Mouse (Mus musculus): ENCODE results near the gene H1foo.

H1foo gene

DNA sequence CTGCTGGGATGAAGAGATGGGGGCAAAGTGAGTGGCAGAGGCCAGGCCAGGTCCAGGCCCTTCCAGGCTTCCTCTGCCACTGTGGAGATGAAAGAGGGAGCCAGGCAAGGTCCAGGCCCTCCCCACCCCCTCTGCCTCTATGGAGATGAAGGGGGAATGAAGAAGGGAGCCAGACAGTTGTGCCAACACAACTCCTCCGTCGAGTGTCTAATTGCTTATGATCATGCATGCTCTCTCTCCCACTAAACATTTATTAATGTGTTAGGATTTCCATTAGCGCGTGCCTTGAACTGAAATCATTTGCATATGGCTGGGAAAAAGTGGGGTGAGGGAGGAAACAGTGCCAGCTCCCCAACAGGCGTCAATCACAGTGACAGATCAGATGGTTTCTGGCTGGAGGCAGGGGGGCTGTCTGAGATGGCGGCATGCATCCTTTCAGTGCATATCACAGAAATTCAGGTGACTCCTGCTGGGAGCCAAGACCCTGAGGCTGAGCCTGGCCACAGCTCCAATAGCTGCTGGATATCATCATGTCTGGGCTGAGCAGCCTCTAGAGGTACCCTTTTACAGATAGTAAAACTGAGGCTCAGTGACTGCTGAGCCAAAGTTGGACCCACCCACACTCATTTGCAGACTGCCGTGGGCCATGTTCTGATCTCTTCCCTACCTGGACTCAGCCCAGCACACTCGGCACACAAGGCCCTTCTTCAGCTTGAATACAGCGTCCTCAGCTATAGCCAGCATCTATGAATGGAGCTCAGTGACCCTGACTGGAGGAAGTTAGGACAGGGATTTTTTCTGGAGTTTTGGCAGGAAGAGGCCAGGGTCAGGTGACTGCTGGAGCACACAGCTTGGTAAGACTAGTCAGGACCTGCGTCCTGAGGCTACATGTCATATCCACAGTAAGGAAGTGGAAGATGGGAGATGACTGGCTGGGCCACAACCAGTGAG is 17.2 kb upstream of the H1foo start:
- no peak for DNase-seq

DNA sequence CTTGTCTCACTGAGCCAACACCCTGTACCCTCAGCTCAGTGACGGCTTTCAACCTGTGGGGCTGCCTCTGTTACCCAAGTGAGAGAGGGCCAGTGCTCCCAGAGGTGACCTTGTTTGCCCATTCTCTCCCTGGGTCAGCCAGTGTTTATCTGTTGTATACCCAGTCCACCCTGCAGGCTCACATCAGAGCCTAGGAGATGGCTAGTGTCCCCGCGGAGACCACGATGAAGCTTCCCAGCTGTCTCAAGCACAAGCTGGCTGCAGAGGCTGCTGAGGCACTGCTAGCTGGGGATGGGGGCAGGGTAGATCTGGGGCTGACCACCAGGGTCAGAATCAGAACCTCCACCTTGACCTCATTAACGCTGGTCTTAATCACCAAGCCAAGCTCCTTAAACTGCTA is 14.7 kb upstream of the H1foo start:
- DNase-seq = no peak

DNA sequence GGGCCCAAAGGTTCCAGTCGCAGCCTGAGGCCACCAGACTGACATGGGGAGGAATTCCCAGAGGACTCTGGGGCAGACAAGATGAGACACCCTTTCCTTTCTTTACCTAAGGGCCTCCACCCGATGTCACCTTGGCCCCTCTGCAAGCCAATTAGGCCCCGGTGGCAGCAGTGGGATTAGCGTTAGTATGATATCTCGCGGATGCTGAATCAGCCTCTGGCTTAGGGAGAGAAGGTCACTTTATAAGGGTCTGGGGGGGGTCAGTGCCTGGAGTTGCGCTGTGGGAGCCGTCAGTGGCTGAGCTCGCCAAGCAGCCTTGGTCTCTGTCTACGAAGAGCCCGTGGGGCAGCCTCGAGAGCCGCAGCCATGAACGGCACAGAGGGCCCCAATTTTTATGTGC is 13.1 kb upstream of the H1foo start, which contains the start of gene Rho:
TSS of gene Rho (plus strand) at position 110 of the 400 bp plus-strand sequence.
- DNase-seq = no peak

DNA sequence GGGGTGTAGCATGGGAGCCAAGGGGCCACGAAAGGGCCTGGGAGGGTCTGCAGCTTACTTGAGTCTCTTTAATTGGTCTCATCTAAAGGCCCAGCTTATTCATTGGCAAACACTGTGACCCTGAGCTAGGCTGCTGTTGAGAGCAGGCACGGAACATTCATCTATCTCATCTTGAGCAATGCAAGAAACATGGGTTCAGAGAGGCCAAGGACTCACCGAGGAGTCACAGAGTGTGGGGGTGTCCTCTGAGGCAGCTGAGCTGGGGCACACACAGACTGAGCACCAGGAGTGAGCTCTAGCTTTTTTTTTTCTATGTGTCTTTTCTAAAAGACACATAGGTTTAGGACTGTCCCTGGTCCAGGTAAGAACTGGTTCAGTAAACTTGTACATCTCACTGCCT is 12.3 kb upstream of the H1foo start:
- DNase-seq = no peak

DNA sequence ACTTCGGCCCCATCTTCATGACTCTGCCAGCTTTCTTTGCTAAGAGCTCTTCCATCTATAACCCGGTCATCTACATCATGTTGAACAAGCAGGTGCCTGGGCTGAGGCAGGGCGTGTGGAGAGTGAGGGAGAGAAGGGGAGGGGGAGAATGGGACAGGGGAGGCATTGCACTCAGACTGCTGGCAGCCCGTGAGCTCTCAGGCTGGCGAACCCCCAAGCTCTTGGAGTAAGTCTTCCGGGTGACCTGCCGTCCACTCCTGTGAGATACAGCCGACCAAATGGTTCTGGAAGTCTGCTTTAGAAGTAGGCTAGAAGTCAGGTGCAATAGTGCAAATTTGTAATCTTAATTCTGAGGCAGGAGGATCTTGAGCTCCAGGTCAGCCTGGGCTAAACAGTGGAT is 9.2 kb upstream of the H1foo start:
- DNase-seq = no peak

DNA sequence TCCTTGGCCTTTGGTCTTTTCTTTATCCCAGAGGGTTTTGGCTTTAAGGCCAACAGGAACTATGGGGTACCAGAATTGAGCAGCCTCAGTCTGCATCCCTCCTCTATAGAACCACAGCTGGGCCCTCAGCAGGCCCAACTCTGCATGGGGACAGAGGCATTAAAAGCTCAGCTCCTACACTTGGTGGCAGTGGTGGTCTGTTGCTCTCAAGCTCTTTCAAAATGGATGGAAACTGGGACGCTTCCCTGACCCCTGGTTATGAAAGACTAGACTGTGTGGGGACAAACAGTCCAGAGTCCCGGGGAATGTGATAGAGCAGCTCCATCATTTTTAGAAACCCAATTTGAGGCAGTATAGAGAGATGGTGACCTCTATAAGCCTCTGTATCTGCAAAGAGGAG is 6.7 kb upstream of the H1foo start:
- DNase-seq = no peak

DNA sequence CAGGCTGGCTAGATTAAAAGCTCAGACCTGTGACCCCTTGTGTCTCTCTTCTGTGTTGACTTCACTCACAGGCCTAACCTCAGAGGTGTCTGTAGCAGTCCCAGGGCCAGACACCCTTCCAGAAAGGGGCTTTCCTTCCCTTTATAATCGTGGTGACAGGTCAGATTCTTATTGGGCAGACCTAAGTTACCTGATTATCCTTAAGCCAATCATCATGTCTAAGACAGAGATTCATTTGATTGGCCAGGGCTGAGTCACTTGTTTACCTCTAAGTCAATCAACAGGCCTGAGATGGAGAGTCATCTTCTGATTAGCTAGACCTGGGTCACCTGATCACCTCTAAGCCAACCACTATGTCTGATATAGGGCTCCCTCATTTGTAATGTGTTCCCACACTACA is 5.9 kb upstream of the H1foo start:
- no peak for DNase-seq

DNA sequence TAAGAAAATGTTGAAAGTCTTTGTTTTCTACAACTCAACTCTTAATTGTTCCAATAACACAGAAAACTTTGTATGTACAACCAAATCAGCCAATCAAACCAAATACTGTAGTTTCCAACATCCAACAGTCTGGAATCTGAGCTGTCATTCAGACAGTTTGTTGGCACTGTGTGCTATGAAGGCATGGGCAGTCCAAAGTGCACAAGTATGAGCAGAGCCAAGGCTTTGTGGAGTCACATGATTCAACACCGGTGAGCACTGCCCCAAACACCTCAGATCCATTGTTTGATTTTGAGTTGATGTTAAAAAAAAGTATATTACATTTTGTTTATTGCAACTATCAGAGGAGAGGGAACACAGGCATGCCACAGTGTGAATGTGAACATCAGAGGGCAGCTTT is 4.1 kb upstream of the H1foo start:
- no peak for DNase-seq

DNA sequence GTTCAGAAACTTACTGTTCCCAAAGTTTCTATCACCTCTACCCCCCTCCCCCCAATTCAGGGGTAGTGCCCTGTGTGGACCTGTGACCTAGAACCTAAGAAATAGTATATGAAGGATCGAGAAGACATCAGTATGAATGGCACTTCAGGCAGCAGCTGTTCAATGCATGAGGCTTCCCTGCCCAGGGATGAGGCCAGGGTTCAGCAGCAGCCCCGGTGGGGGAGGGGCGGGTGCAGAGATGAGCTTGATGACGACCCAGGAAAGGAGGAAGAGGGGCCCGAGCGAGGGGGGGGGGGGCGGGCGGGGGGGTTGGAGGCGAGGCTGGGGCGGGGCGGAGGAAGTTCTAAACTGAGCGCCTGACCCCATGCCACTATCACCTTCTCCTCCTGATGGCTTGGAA is 3.6 kb upstream of the H1foo start:
- no peak for DNase-seq

DNA sequence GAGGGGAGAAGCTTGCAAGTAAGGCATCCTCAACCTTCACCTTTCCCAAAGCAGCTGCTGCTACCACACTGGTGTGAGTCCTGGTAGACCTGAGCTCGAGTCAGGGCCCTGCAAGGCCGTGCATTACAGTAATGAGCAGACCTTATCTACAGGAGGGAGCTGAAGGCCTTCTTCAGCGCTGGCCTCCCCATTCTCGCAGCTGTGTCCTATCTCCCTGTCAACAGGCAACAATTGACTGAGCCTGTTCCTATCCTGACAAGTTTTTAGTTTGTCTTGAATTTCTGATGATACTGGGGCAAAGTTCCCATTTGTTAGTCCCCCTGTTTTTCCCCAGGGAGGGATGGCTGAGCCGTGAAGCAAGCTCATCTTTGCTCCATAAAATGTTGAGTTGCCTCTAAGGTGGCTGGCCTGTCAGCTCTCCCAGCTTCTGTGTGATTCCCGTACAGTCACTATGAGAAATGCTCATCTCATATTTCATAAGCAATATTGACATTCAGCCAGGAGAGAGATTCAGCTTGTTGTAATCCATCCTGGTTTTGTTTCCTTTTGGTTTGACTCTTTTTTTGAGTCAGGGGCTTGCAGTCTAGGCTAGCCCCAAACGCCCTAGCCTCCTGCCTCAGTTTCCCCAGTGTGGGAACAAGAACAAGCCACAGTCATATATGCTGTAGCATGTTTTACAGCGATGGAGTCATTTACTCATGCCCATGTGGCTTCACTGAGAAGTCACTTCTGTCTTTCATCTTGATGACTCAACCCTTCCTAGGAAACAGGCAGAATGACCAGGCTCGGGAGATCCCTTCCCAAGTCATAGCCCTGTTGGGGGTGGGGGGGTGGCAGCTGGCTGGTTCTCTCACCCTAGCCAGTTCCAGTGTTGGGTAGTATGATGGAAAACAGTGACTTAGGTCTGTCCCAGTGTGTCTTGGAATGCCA is 975 bp upstream of the H1foo start:
- no peak for DNase-seq

DNA sequence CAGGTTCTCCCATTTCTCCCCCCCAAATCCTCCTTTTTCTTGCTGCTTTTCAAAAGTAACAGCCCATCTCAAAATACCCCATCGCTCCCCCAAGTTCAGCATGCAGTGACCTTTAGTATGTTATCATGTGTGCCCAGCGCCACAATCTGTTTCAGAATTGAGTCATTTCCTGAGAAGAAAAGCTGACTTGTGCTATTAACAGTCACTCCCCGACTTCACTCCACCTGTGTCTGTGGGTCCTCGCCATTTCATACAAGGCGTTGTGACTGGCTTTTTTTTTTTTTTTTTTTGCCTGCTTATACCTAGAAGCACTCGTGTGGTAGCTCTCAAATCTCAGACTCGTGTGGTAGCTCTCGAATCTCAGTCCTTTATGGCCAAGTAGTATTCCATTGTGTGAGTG is 895 bp downstream of the H1foo start:
- no peak for DNase-seq

DNA sequence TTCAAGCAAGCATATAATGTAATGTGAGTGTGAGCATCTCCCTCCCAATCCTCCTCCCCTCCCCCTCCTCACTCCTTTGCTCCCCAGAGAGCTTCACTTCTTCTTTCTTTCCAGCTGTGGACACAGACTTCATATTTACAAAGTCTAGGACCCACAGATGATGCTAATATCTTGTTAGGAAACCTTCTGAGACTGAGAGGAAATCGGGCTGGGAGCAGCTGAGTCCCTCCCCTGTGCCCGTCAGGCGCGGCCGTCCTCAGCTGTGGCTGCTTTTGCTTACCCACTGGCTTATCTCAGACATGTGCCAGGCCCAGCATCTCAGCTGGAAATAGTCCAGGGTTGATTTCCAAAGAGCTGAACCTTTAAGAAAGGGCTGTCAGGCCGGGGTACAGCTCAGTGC is 1.7 kb downstream of the H1foo start:
- DNase-seq = no peak

DNA sequence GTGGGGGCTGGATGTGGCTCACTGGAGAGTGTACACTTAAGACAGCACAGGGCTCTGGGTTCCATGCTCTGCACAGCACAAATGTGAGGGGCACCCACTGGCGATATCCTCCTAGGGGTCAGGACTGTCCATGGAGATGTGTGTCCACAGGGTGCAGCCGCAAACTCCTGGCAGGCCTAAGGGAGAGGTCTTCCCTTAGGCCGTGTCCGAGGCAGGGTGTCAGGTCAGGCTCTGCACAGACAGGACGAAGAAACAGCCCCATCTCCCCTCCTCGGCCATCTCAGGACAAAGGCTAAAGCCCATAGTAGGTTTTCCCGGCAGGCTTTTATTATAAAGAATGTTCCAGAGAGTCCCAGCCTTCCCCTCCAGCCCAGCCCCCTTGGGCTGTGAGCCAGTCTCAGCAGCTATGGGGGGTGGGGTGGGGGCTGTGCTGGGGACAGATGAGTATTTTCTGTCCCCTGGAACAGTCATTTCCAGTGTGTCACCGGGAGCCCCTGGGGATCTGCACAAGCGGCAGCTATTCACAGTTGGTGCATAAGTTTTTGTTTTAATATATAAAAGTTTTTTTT is 9.9 kb downstream of the H1foo start:
- DNase-seq = no peak

DNA sequence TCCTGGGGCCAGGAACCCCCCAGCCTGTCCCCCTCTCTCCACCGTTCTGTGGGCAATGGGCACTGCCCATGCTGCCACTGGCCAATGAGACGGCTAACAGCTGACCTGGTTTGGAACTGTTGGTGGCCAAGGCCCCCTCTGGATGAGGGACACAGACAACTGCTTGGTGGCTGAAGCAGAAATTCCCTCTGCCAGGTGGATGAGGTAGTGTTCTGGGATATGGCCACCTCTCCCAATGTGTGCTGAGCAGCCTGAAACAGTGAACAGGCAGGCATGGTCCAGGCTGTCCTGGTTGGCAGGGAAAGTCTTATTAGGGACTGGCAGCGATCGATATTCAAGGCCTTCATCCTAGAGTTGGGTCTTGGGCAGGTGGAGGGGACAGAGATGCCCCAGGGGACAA is 10.4 kb downstream of the H1foo start:
- peak; percentile 59 to 63 for DNase-seq

DNA sequence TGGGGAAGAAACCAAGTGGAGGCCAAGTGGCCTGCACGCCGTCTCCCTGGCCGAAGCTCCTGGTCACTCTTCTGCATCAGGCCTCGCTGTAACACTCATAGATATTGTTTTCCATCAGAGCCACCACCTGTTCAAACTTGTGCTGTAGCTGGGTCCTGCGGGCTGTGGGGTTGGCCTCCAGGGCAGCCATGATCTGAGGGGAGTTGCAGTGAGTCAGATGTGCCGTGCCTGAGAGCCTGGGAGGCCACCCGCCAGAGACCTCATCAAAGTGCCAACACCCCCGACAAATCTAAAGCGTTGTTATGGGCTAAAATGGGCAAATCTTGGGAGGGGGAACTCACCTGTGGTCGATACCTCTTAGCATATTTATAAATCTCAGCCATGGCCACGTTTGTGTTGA is 10.9 kb downstream of the H1foo start:
- DNase-seq = no peak

DNA sequence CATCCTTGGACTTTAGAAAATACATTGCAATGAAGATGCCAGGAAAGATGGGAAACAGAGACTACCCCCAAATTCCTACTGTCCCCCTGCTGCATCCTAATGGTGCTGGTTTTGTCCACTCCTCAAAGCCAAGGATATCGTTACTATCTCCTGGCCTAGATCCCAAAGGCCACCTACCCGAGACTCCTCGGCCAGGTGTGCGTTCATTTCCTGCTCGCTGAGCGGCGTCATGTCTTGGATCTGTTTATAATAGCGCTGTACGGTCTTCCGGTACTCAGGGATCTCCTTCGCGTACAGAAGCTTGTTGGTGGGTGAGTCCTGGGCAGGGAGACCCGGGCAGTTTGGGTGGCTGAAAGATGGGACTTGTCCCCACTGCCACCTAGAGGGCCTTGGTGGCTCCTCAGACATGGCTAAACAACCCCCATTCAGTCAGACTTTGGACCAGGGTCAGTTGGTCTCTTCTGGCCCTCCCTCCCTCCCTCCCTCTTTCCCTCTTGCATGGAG is 11.7 kb downstream of the H1foo start:
- no peak for DNase-seq

DNA sequence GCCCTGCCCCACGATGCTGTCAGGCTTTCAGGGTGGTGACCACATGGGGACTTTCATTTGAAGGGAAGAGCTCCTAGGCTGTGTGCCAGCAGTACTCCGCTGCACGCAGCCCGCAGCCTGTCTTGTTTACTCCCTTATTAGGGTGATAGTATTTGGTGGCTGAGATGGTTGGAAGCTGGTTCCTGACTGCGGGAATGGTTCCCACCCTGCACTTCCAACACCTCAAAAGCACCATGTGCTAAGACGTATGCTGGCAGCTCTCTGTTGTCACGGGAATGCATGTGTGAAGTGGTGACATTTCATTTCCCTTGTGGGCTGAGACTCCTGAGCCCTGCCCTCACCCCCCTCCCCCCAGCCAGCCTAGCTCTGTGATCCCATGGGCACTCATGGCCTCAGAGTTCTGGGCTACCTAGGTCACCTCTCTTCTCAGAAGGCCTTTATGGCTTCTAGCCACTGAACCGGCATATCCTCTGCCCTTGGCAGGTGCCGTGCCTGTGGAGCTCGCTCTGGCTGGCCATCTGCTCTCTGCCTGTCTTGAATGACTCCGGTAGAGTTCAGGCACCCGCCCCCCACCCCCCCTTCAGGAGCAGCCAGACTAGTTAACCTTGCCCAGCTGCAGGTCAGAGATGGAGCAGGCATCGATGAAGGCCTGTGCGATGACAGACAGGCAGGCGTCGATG is 12.3 kb downstream of the H1foo start:
- DNase-seq = peak; percentile 79 to 85

DNA sequence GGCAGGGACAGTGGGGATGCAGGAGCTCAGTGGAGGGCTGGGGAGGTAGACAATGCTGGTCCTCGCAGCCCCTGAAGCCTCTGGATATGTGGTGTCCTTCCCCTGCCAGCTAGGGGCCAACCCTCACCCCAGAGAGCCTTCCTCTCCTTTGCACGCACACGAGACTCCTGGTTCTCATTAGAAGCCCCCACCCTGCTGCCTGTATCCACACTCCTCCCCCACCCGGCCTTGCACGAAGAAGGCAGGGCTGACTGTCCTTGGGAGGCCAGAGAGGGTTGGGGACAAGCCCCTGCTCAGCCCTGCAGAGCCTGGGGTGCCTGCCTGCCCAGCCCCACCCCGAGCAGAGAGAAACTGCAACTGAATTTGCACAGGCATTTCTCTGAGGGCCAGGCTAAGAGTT is 12.9 kb downstream of the H1foo start:
- DNase-seq = no peak

DNA sequence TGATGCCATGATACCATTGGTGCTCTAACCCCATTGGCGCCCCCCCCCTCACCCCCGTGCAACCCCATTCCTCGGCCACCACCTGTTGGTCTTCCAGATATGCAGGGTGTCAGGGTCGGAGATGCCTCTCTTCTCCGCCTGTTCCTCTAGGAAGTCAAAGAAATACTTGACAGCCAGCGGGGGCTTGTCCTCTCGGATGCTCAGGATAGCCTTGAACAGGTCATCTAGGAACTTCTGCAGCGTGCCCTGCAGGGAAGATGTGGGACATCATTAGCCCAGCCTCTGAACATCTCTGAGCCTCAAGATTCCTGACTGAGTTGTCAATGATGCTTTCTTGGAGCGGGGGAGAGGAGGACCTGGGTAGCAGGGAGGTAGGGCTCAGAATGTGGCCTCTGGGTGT is 13.7 kb downstream of the H1foo start:
- no peak for DNase-seq

DNA sequence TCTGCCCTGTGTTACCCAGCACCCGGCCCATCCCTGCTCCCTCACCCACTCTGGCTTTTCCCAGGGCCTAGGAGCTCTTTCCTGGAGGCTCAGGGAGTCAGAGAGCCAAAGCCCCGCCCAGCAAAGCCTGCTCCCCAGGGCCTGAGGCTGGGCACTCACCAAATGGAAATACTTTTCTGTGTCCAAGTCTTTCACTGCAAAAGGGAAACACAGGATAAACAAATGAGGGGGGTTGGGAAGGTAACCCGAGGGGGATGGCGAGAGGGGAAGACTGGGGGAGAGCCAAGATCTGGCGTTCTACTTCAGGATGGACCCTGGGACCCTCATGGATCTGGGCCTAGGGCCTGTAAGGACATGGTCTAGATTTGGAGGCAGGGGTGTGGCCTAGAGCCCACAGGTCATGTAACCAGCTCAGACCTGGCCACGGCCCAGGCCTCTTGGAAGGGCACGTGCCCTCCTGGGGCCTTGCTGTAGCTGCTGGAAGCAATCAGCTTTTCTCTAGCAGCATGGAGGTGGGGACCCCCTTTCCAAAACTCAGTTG is 14.5 kb downstream of the H1foo start:
- DNase-seq = peak; percentile 62 to 68

DNA sequence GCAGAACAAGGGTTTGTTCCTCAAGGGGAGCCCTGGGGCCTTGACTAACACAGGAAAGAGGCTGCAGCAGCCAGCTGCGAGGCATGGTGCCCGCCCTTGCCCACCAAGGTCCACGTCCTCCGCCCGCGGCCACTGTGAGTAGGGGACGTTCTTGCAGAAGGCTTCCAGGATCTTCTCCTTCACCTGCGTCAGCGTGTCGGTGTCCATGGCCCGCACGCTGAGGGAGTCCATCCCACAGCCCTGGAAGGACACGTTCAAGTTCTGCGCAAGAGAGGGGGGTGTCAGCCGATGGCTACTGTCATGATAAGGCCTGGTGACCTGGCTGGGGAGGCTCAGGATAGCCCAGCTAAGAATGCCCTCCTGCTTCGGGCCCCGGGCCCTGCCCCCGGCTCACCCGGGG is 15.6 kb downstream of the H1foo start:
- DNase-seq = no peak

DNA sequence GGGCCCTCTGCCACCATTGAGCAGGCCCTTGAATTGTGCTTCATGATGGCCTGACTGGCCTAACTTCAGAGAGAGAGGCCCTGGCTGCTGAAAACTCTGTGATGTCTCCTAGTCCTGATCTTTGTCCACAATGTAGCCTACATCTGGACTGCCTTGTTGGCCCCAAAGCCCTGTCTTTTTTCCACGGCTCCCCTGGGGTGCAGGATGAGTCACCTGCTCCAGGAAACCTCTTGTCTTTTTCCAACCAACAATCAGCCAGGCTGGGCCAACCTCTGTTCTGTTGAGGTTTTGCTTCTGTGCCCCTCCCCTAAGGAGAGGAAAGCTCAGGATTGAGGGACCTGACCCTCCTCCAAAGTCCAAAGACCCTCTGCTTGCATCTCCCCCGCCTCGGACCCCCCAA is 17.0 kb downstream of the H1foo start:
- no peak for DNase-seq

All from cerebellum, postnatal 36 days (tissue).